8 mouse cellular contexts compared by ENCODE assay signal in genomic region chr4:72199571-72200558, GRCm38 (mm10). TPM values are rescaled to one million over a fixed set of nuclear protein-coding genes. Genes with fewer than 3 reads are reported as not detected.
DNase-seq lines count a peak whose midpoint lies in the region; ATAC-seq and TF ChIP-seq lines count a peak whose summit lies in the region.

No protein-coding gene starts in this region.

- in situ Hi-C loops in ES-E14 (cut with MboI; ENCODE audit: low sequenced_read_pairs in 2 of 2, unreplicated experiment in 2 of 2): no loop called here

- peak overlapping the region; percentile 81 for H3K9ac ChIP-seq in ES-E14 (ENCODE audit: insufficient read depth, low read depth, low read length, poor library complexity, severe bottlenecking)
- peak overlapping the region; percentile 88 for H3K9ac ChIP-seq in hindbrain, embryonic 15.5 days

- DNase-seq in ES-E14 (ENCODE audit: low read depth, low spot score): peak; percentile 21
- peak; percentile 75 for DNase-seq in brain, embryonic 14.5 days (ENCODE audit: low read depth)
- DNase-seq in frontal cortex, adult 2 months (ENCODE audit: extremely low spot score in 1 of 2, low spot score in 1 of 2): peak; percentile 8 to 30
- peak; percentile 45 to 51 for DNase-seq in left cerebral cortex, adult 8-10 months (ENCODE audit: low spot score in 2 of 2)
- DNase-seq in mesoderm, embryonic 11.5 days (ENCODE audit: low read depth, low spot score): peak; percentile 54

- peaks cover 0 to 3% of the 10 kb centered on the region in 2 experiments; a peak in 1 of 4 replicates for H3K4me1 ChIP-seq in ES-E14 (ENCODE audit: control insufficient read depth in 2 of 2, insufficient read depth in 2 of 2, low read length in 2 of 2, poor library complexity in 1 of 2)
- H3K4me1 ChIP-seq in hindbrain, embryonic 15.5 days (replicated peaks): peaks cover 44% of the 10 kb centered on the region
- peaks cover 4% of the 10 kb centered on the region; the same call in 1 of the 2 replicates for H3K4me1 ChIP-seq in small intestine, adult 2 months (ENCODE audit: control insufficient read depth, insufficient read depth, insufficient read length, low read length)

- no peak for TF ChIP-seq CTCF in brain, embryonic 14.5 days (IDR thresholded peaks at IDR 0.05; ENCODE audit: borderline replicate concordance, extremely low read depth, insufficient read depth, insufficient read length)
- no peak for TF ChIP-seq CTCF in small intestine, adult 2 months (IDR thresholded peaks at IDR 0.05; ENCODE audit: extremely low read depth, insufficient read length, insufficient replicate concordance, low read depth, low read length)

- peak overlapping the region; percentile 84 for H3K4me3 ChIP-seq in ES-E14 (ENCODE audit: insufficient read depth in 1 of 2, low read depth in 1 of 2, low read length in 2 of 2, poor library complexity in 1 of 2, severe bottlenecking in 1 of 2)
- peak overlapping the region; percentile 85 for H3K4me3 ChIP-seq in hindbrain, embryonic 15.5 days
- peak overlapping the region; percentile 87 for H3K4me3 ChIP-seq in small intestine, adult 2 months (ENCODE audit: low read depth, low read length)

- no peaks in the 10 kb centered on the region for H3K9me3 ChIP-seq in ES-E14 (ENCODE audit: control insufficient read depth, insufficient read depth, low read depth, low read length)
- H3K9me3 ChIP-seq in hindbrain, embryonic 15.5 days: no peaks in the 10 kb centered on the region

- H3K36me3 ChIP-seq in ES-E14 (ENCODE audit: control insufficient read depth, insufficient read depth, low read length, poor library complexity, severe bottlenecking): peaks cover 2% of the 10 kb centered on the region
- H3K36me3 ChIP-seq in hindbrain, embryonic 15.5 days: no peaks in the 10 kb centered on the region
- H3K36me3 ChIP-seq in small intestine, adult 2 months (ENCODE audit: control insufficient read depth, insufficient read depth, low read length): peaks cover 5% of the 10 kb centered on the region; the same call in 1 of the 2 replicates

- ATAC-seq in hindbrain, embryonic 15.5 days (ENCODE audit: low FRiP score, low read depth): 0 out of 2 replicates have a peak, but pooled peaks have one; percentile 0
- no peak for ATAC-seq in erythroid progenitor cell, adult 5-6 weeks (replicated peaks; ENCODE audit: low FRiP score, poor library complexity, severe bottlenecking)

- peak overlapping the region; percentile 45; the same call in 1 of the 2 replicates for H3K27ac ChIP-seq in ES-E14 (ENCODE audit: insufficient read depth, low read depth, low read length, poor library complexity, severe bottlenecking)
- H3K27ac ChIP-seq in hindbrain, embryonic 15.5 days (replicated peaks): peak overlapping the region; percentile 94
- peak overlapping the region; percentile 82 for H3K27ac ChIP-seq in small intestine, adult 2 months (ENCODE audit: insufficient read depth, low read depth, low read length)

- H3K4me2 ChIP-seq in hindbrain, embryonic 15.5 days: peak overlapping the region; percentile 73

- no peak for TF ChIP-seq POLR2A in brain, embryonic 14.5 days (IDR thresholded peaks at IDR 0.05; ENCODE audit: borderline replicate concordance, extremely low read depth, insufficient read depth, insufficient read length, poor library complexity, severe bottlenecking)
- no peak for TF ChIP-seq POLR2A in small intestine, adult 2 months (IDR thresholded peaks at IDR 0.05; ENCODE audit: low read depth, low read length)

- no peaks in the 10 kb centered on the region for H3K27me3 ChIP-seq in hindbrain, embryonic 15.5 days
- no peaks in the 10 kb centered on the region for H3K27me3 ChIP-seq in small intestine, adult 2 months (ENCODE audit: control insufficient read depth, insufficient read depth, low read length)

- under 1% methylated on average over 101 of the region's 103 CpGs for WGBS in hindbrain, embryonic 15.5 days
- WGBS in small intestine, adult 2 months: under 1% methylated on average over 103 of the region's 103 CpGs

TF ChIP-seq in ES-E14, 5 proteins besides CTCF, POLR2A, EP300 and RAD21:
- TF ChIP-seq CHD2 (IDR thresholded peaks at IDR 0.05; ENCODE audit: low read depth, low read length) (no peak), MAFK (IDR thresholded peaks at IDR 0.05; ENCODE audit: insufficient read depth, low read depth, low read length) (no peak), HCFC1 (IDR thresholded peaks at IDR 0.05; ENCODE audit: borderline replicate concordance, insufficient read depth, low read length) (peak; percentile 21; the same call in 1 of the 2 replicates), ZC3H11A (IDR thresholded peaks at IDR 0.05; ENCODE audit: borderline replicate concordance, low read depth, low read length) (no peak), ZNF384 (IDR thresholded peaks at IDR 0.05; ENCODE audit: low read depth, low read length) (no peak)
TF ChIP-seq in ES-E14: peak in this region for 1.

RNA-seq across cellular contexts. Expression of gene Tle1, which starts 0.9 kb away (rescaled TPM):
- 24.0 and 26.3 TPM in 2 replicates for total RNA-seq in ES-E14 (2012; rRNA removed)
- 115 and 127 TPM in 2 replicates for polyA plus RNA-seq in brain, embryonic 14.5 days (2012; rRNA removed)
- 44.0 TPM in 2 replicates for polyA plus RNA-seq in frontal cortex, adult 2 months (2012; rRNA removed)
- polyA plus RNA-seq in hindbrain, embryonic 15.5 days (2015; fragmentation: Nextera tagmentation; extraction: Ambion mirVana): 39.0 and 43.1 TPM in 2 replicates
- total RNA-seq in left cerebral cortex, adult 8-10 months (2022): 10 to 100 TPM; 47.1 to 55.6 (median 51.6) TPM
- 20.1 and 57.0 TPM in 2 replicates for polyA plus RNA-seq in small intestine, adult 2 months (2012; rRNA removed)
- 2.5 and 4.6 TPM in 2 replicates for total RNA-seq in erythroid progenitor cell, adult 5-6 weeks (2015; ENCODE audit: low replicate concordance)
- total RNA-seq in erythroid progenitor cell, adult 5-6 weeks (2017; ENCODE audit: low replicate concordance): 1.4 and 1.8 TPM in 2 replicates

Comparison
In these comparisons a context has a peak if more than half of its experiments do, and no peak if none do; other contexts are left out.
1. DNase-seq: peak in every context shown above with its lines; median percentile 75 in brain, embryonic 14.5 days; 54 in mesoderm, embryonic 11.5 days; 48 in left cerebral cortex, adult 8-10 months; 21 in ES-E14; 19 in frontal cortex, adult 2 months.